Mouse (Mus musculus): Measurements from ENCODE around the gene Orai3. TPM values are rescaled to one million over a fixed set of nuclear protein-coding genes. Genes with fewer than 3 reads are reported as not detected.
A peak's percentile ranks its signal among the peaks of the same experiment; 100 is the strongest.

Gene Orai3
- polyA plus RNA-seq, 1 experiment from 2014 or later = 17.7 TPM

GRCm38 (mm10) chr7:127777474-127778266, 8.1 kb downstream of the Orai3 start:
- H3K9me3 ChIP-seq (ENCODE audit: control insufficient read depth, low read length) = no peaks in the 10 kb centered on the region
- H3K36me3 ChIP-seq (ENCODE audit: control insufficient read depth, insufficient read depth, low read length) = peaks cover 42% of the 10 kb centered on the region
- no peaks in the 10 kb centered on the region for H3K27me3 ChIP-seq (ENCODE audit: control insufficient read depth, insufficient read depth, low read length)
- peak overlapping the region; percentile 96 for H3K9ac ChIP-seq (ENCODE audit: low read length)
- peak overlapping the region; percentile 85 to 92 for H3K4me3 ChIP-seq (ENCODE audit: control insufficient read depth in 1 of 2, insufficient read depth in 1 of 2, low read depth in 1 of 2, low read length in 2 of 2)
- peak overlapping the region; percentile 87 for H3K4me2 ChIP-seq (ENCODE audit: low read length)
- peaks cover 4 to 9% of the 10 kb centered on the region in 2 experiments; a peak in 3 of 4 replicates for H3K4me1 ChIP-seq (ENCODE audit: control insufficient read depth in 2 of 2, insufficient read depth in 2 of 2, low read length in 2 of 2)
- peak overlapping the region; percentile 70 to 99 for H3K27ac ChIP-seq (replicated peaks in 1 of 2; ENCODE audit: control insufficient read depth in 1 of 2, insufficient read depth in 1 of 2, low read depth in 2 of 2, low read length in 2 of 2)
- peak; percentile 60 for ATAC-seq (ENCODE audit: insufficient number of reproducible peaks, insufficient read depth, low FRiP score, low read depth)
- 2% methylated on average over 54 of the region's 66 CpGs for WGBS

GRCm38 (mm10) chr7:127778350-127778749, 8.7 kb downstream of the Orai3 start:
- H3K9ac ChIP-seq (ENCODE audit: low read length) = peak overlapping the region; percentile 96
- H3K9me3 ChIP-seq (ENCODE audit: control insufficient read depth, low read length) = no peaks in the 10 kb centered on the region
- ATAC-seq (ENCODE audit: insufficient number of reproducible peaks, insufficient read depth, low FRiP score, low read depth) = no peak
- no peak overlapping the region for H3K27ac ChIP-seq (replicated peaks in 1 of 2; ENCODE audit: control insufficient read depth in 1 of 2, insufficient read depth in 1 of 2, low read depth in 2 of 2, low read length in 2 of 2)
- H3K36me3 ChIP-seq (ENCODE audit: control insufficient read depth, insufficient read depth, low read length) = peaks cover 47% of the 10 kb centered on the region
- 81% methylated on average over 4 of the region's 4 CpGs for WGBS
- peak overlapping the region; percentile 87 for H3K4me2 ChIP-seq (ENCODE audit: low read length)
- no peaks in the 10 kb centered on the region for H3K27me3 ChIP-seq (ENCODE audit: control insufficient read depth, insufficient read depth, low read length)
- H3K4me3 ChIP-seq (ENCODE audit: control insufficient read depth in 1 of 2, insufficient read depth in 1 of 2, low read depth in 1 of 2, low read length in 2 of 2) = peak overlapping the region; percentile 85 to 92
- H3K4me1 ChIP-seq (ENCODE audit: control insufficient read depth in 2 of 2, insufficient read depth in 2 of 2, low read length in 2 of 2) = peaks cover 4 to 9% of the 10 kb centered on the region in 2 experiments; a peak in 3 of 4 replicates

GRCm38 (mm10) chr7:127785308-127785707, 15.7 kb downstream of the Orai3 start, which contains the start of gene Gm49388:
TSS of gene Gm49388 (plus strand) at chr7:127785608.
- Histone ChIP-seq H3K27me3 (ENCODE audit: control insufficient read depth, insufficient read depth, low read length) (no peaks in the 10 kb centered on the region), H3K36me3 (ENCODE audit: control insufficient read depth, insufficient read depth, low read length) (peaks cover 98% of the 10 kb centered on the region), H3K4me1 (ENCODE audit: control insufficient read depth in 2 of 2, insufficient read depth in 2 of 2, low read length in 2 of 2) (no peaks in the 10 kb centered on the region), H3K9ac (ENCODE audit: low read length) (no peak within 1 kb of the TSS), H3K9me3 (ENCODE audit: control insufficient read depth, low read length) (no peaks in the 10 kb centered on the region), H3K4me2 (ENCODE audit: low read length) (no peak within 1 kb of the TSS), H3K27ac (replicated peaks in 1 of 2; ENCODE audit: control insufficient read depth in 1 of 2, insufficient read depth in 1 of 2, low read depth in 2 of 2, low read length in 2 of 2) (no peak within 1 kb of the TSS), H3K4me3 (ENCODE audit: control insufficient read depth in 1 of 2, insufficient read depth in 1 of 2, low read depth in 1 of 2, low read length in 2 of 2) (no peak within 1 kb of the TSS)
- ATAC-seq (ENCODE audit: insufficient number of reproducible peaks, insufficient read depth, low FRiP score, low read depth) = no peak; the same call in 1 of the 2 replicates
- 95% methylated on average over 7 of the region's 7 CpGs for WGBS

- 91% methylated on average over 23 of the region's 23 CpGs for WGBS
- no peak overlapping the region for H3K27ac ChIP-seq (replicated peaks in 1 of 2; ENCODE audit: control insufficient read depth in 1 of 2, insufficient read depth in 1 of 2, low read depth in 2 of 2, low read length in 2 of 2)
- H3K4me1 ChIP-seq (ENCODE audit: control insufficient read depth in 2 of 2, insufficient read depth in 2 of 2, low read length in 2 of 2) = peaks cover 2 to 5% of the 10 kb centered on the region in 2 experiments; a peak in 1 of 4 replicates
- no peak for ATAC-seq (ENCODE audit: insufficient number of reproducible peaks, insufficient read depth, low FRiP score, low read depth)
- peaks cover 83% of the 10 kb centered on the region for H3K36me3 ChIP-seq (ENCODE audit: control insufficient read depth, insufficient read depth, low read length)
- H3K4me2 ChIP-seq (ENCODE audit: low read length) = no peak overlapping the region
- H3K27me3 ChIP-seq (ENCODE audit: control insufficient read depth, insufficient read depth, low read length) = no peaks in the 10 kb centered on the region
- no peak overlapping the region for H3K4me3 ChIP-seq (ENCODE audit: control insufficient read depth in 1 of 2, insufficient read depth in 1 of 2, low read depth in 1 of 2, low read length in 2 of 2)
- H3K9me3 ChIP-seq (ENCODE audit: control insufficient read depth, low read length) = no peaks in the 10 kb centered on the region
- no peak overlapping the region for H3K9ac ChIP-seq (ENCODE audit: low read length)
Observed at GRCm38 (mm10) chr7:127797076-127797845, 27.6 kb downstream of the Orai3 start.

- no peak for ATAC-seq (ENCODE audit: insufficient number of reproducible peaks, insufficient read depth, low FRiP score, low read depth)
- Histone ChIP-seq H3K4me2 (ENCODE audit: low read length) (no peak overlapping the region), H3K4me1 (ENCODE audit: control insufficient read depth in 2 of 2, insufficient read depth in 2 of 2, low read length in 2 of 2) (peaks cover 2 to 5% of the 10 kb centered on the region in 2 experiments; a peak in 1 of 4 replicates), H3K9ac (ENCODE audit: low read length) (no peak overlapping the region), H3K27ac (replicated peaks in 1 of 2; ENCODE audit: control insufficient read depth in 1 of 2, insufficient read depth in 1 of 2, low read depth in 2 of 2, low read length in 2 of 2) (no peak overlapping the region), H3K4me3 (ENCODE audit: control insufficient read depth in 1 of 2, insufficient read depth in 1 of 2, low read depth in 1 of 2, low read length in 2 of 2) (no peak overlapping the region), H3K9me3 (ENCODE audit: control insufficient read depth, low read length) (no peaks in the 10 kb centered on the region), H3K27me3 (ENCODE audit: control insufficient read depth, insufficient read depth, low read length) (no peaks in the 10 kb centered on the region), H3K36me3 (ENCODE audit: control insufficient read depth, insufficient read depth, low read length) (peaks cover 75% of the 10 kb centered on the region)
- 92% methylated on average over 4 of the region's 4 CpGs for WGBS
Observed at GRCm38 (mm10) chr7:127798591-127798990, 29.0 kb downstream of the Orai3 start.

GRCm38 (mm10) chr7:127799211-127799610, 29.6 kb downstream of the Orai3 start:
- peaks cover 69% of the 10 kb centered on the region for H3K36me3 ChIP-seq (ENCODE audit: control insufficient read depth, insufficient read depth, low read length)
- ATAC-seq (ENCODE audit: insufficient number of reproducible peaks, insufficient read depth, low FRiP score, low read depth) = no peak

GRCm38 (mm10) chr7:127799738-127800137, 30.1 kb downstream of the Orai3 start:
- Histone ChIP-seq H3K9ac (ENCODE audit: low read length) (no peak overlapping the region), H3K27me3 (ENCODE audit: control insufficient read depth, insufficient read depth, low read length) (no peaks in the 10 kb centered on the region), H3K4me3 (ENCODE audit: control insufficient read depth in 1 of 2, insufficient read depth in 1 of 2, low read depth in 1 of 2, low read length in 2 of 2) (no peak overlapping the region), H3K4me1 (ENCODE audit: control insufficient read depth in 2 of 2, insufficient read depth in 2 of 2, low read length in 2 of 2) (peaks cover 2 to 5% of the 10 kb centered on the region in 2 experiments; a peak in 1 of 4 replicates), H3K4me2 (ENCODE audit: low read length) (no peak overlapping the region), H3K9me3 (ENCODE audit: control insufficient read depth, low read length) (no peaks in the 10 kb centered on the region), H3K27ac (replicated peaks in 1 of 2; ENCODE audit: control insufficient read depth in 1 of 2, insufficient read depth in 1 of 2, low read depth in 2 of 2, low read length in 2 of 2) (no peak overlapping the region), H3K36me3 (ENCODE audit: control insufficient read depth, insufficient read depth, low read length) (peaks cover 64% of the 10 kb centered on the region)
- 89% methylated on average over 1 of the region's 1 CpGs for WGBS
- no peak for ATAC-seq (ENCODE audit: insufficient number of reproducible peaks, insufficient read depth, low FRiP score, low read depth)

More at GRCm38 (mm10) chr7:127799211-127799610, 29.6 kb downstream of the Orai3 start:
- H3K4me3 ChIP-seq (ENCODE audit: control insufficient read depth in 1 of 2, insufficient read depth in 1 of 2, low read depth in 1 of 2, low read length in 2 of 2) = no peak overlapping the region
- no peak overlapping the region for H3K9ac ChIP-seq (ENCODE audit: low read length)
- WGBS = 93% methylated on average over 13 of the region's 13 CpGs
- H3K27ac ChIP-seq (replicated peaks in 1 of 2; ENCODE audit: control insufficient read depth in 1 of 2, insufficient read depth in 1 of 2, low read depth in 2 of 2, low read length in 2 of 2) = no peak overlapping the region
- no peaks in the 10 kb centered on the region for H3K9me3 ChIP-seq (ENCODE audit: control insufficient read depth, low read length)
- H3K4me2 ChIP-seq (ENCODE audit: low read length) = no peak overlapping the region
- peaks cover 2 to 5% of the 10 kb centered on the region in 2 experiments; a peak in 1 of 4 replicates for H3K4me1 ChIP-seq (ENCODE audit: control insufficient read depth in 2 of 2, insufficient read depth in 2 of 2, low read length in 2 of 2)
- H3K27me3 ChIP-seq (ENCODE audit: control insufficient read depth, insufficient read depth, low read length) = no peaks in the 10 kb centered on the region
